Mouse (Mus musculus): ENCODE data around the gene Macf1. TPM values are rescaled to one million over a fixed set of nuclear protein-coding genes. Genes with fewer than 3 reads are reported as not detected.
A peak's percentile ranks its signal among the peaks of the same experiment; 100 is the strongest.

Gene Macf1
- polyA plus RNA-seq, 1 experiment from 2014 or later, result 80.2 TPM

- Histone ChIP-seq H3K4me1 (no peaks in the 10 kb centered on the region), H3K4me2 (replicated peaks) (no peak overlapping the region), H3K4me3 (no peak overlapping the region), H3K36me3 (peaks cover 85% of the 10 kb centered on the region), H3K9me3 (replicated peaks) (no peaks in the 10 kb centered on the region), H3K27me3 (no peaks in the 10 kb centered on the region), H3K27ac (no peak overlapping the region), H3K9ac (no peak overlapping the region)
- WGBS, result 96% methylated on average over 3 of the region's 3 CpGs
- no peak for ATAC-seq (ENCODE audit: low FRiP score)
These were observed 308.1 kb downstream of the Macf1 start for GRCm38 (mm10) chr4:123376031-123376430.

- Histone ChIP-seq H3K27me3 (no peaks in the 10 kb centered on the region), H3K4me2 (replicated peaks) (no peak overlapping the region), H3K9me3 (replicated peaks) (no peaks in the 10 kb centered on the region), H3K27ac (no peak overlapping the region), H3K4me3 (no peak overlapping the region), H3K36me3 (peaks cover 90% of the 10 kb centered on the region), H3K4me1 (no peaks in the 10 kb centered on the region), H3K9ac (no peak overlapping the region)
- ATAC-seq (ENCODE audit: low FRiP score), result no peak
- 93% methylated on average over 12 of the region's 12 CpGs for WGBS
These were observed 309.7 kb downstream of the Macf1 start for GRCm38 (mm10) chr4:123374316-123375008.

GRCm38 (mm10) chr4:123363555-123363954 is 320.6 kb downstream of the Macf1 start:
- 95% methylated on average over 4 of the region's 4 CpGs for WGBS
- no peaks in the 10 kb centered on the region for H3K4me1 ChIP-seq
- no peak for ATAC-seq (ENCODE audit: low FRiP score)

GRCm38 (mm10) chr4:123360771-123361170 is 323.4 kb downstream of the Macf1 start:
- no peak for ATAC-seq (ENCODE audit: low FRiP score)
- 95% methylated on average over 12 of the region's 12 CpGs for WGBS
- no peak overlapping the region for H3K4me3 ChIP-seq

More at GRCm38 (mm10) chr4:123363555-123363954, 320.6 kb downstream of the Macf1 start:
- Histone ChIP-seq H3K9me3 (replicated peaks) (no peaks in the 10 kb centered on the region), H3K9ac (no peak overlapping the region), H3K27me3 (no peaks in the 10 kb centered on the region), H3K36me3 (peaks cover 82% of the 10 kb centered on the region), H3K4me2 (replicated peaks) (no peak overlapping the region), H3K4me3 (no peak overlapping the region), H3K27ac (no peak overlapping the region)

GRCm38 (mm10) chr4:123358613-123359012 is 325.5 kb downstream of the Macf1 start:
- Histone ChIP-seq H3K4me2 (replicated peaks) (no peak overlapping the region), H3K4me3 (no peak overlapping the region), H3K27ac (no peak overlapping the region), H3K9ac (no peak overlapping the region), H3K36me3 (peaks cover 76% of the 10 kb centered on the region), H3K9me3 (replicated peaks) (no peaks in the 10 kb centered on the region), H3K4me1 (no peaks in the 10 kb centered on the region), H3K27me3 (no peaks in the 10 kb centered on the region)
- ATAC-seq (ENCODE audit: low FRiP score), result no peak
- 94% methylated on average over 7 of the region's 7 CpGs for WGBS

More at GRCm38 (mm10) chr4:123360771-123361170, 323.4 kb downstream of the Macf1 start:
- no peak overlapping the region for H3K27ac ChIP-seq
- H3K4me2 ChIP-seq (replicated peaks), result no peak overlapping the region
- peaks cover 74% of the 10 kb centered on the region for H3K36me3 ChIP-seq
- no peaks in the 10 kb centered on the region for H3K4me1 ChIP-seq
- no peaks in the 10 kb centered on the region for H3K9me3 ChIP-seq (replicated peaks)
- no peaks in the 10 kb centered on the region for H3K27me3 ChIP-seq
- no peak overlapping the region for H3K9ac ChIP-seq

- H3K36me3 ChIP-seq, result peaks cover 79% of the 10 kb centered on the region
- H3K4me3 ChIP-seq, result no peak overlapping the region
- ATAC-seq (ENCODE audit: low FRiP score), result no peak
- 94% methylated on average over 8 of the region's 8 CpGs for WGBS
- H3K4me2 ChIP-seq (replicated peaks), result no peak overlapping the region
- no peak overlapping the region for H3K27ac ChIP-seq
- H3K9me3 ChIP-seq (replicated peaks), result no peaks in the 10 kb centered on the region
- H3K9ac ChIP-seq, result no peak overlapping the region
- H3K27me3 ChIP-seq, result no peaks in the 10 kb centered on the region
- no peaks in the 10 kb centered on the region for H3K4me1 ChIP-seq
These were observed 328.2 kb downstream of the Macf1 start for GRCm38 (mm10) chr4:123355941-123356340.

- 93% methylated on average over 8 of the region's 10 CpGs for WGBS
- H3K4me1 ChIP-seq, result no peaks in the 10 kb centered on the region
- H3K9ac ChIP-seq, result no peak overlapping the region
- H3K4me2 ChIP-seq (replicated peaks), result no peak overlapping the region
- H3K27ac ChIP-seq, result no peak overlapping the region
- H3K9me3 ChIP-seq (replicated peaks), result no peaks in the 10 kb centered on the region
- no peaks in the 10 kb centered on the region for H3K27me3 ChIP-seq
- peaks cover 83% of the 10 kb centered on the region for H3K36me3 ChIP-seq
- no peak overlapping the region for H3K4me3 ChIP-seq
- ATAC-seq (ENCODE audit: low FRiP score), result no peak
These were observed 330.8 kb downstream of the Macf1 start for GRCm38 (mm10) chr4:123353271-123353877.

- no peak for ATAC-seq (ENCODE audit: low FRiP score)
- no peak overlapping the region for H3K9ac ChIP-seq
- H3K27me3 ChIP-seq, result peaks cover 51% of the 10 kb centered on the region
- no peaks in the 10 kb centered on the region for H3K9me3 ChIP-seq (replicated peaks)
- H3K4me3 ChIP-seq, result peak overlapping the region; percentile 52
- H3K27ac ChIP-seq, result no peak overlapping the region
- H3K4me2 ChIP-seq (replicated peaks), result peak overlapping the region; percentile 78
- peaks cover 15% of the 10 kb centered on the region for H3K4me1 ChIP-seq
- H3K36me3 ChIP-seq, result peaks cover 14% of the 10 kb centered on the region
- WGBS, result 13% methylated on average over 6 of the region's 6 CpGs
These were observed 340.7 kb downstream of the Macf1 start for GRCm38 (mm10) chr4:123343471-123343789.

- peaks cover 8% of the 10 kb centered on the region for H3K36me3 ChIP-seq
- H3K27ac ChIP-seq, result no peak within 1 kb of the TSS
- H3K9ac ChIP-seq, result peak within 1 kb of the TSS; percentile 56
- peak; percentile 90 for ATAC-seq (ENCODE audit: low FRiP score)
- under 1% methylated on average over 65 of the region's 65 CpGs for WGBS
- no peaks in the 10 kb centered on the region for H3K9me3 ChIP-seq (replicated peaks)
- H3K4me3 ChIP-seq, result peak within 1 kb of the TSS; percentile 52
- peak within 1 kb of the TSS; percentile 78 for H3K4me2 ChIP-seq (replicated peaks)
- H3K4me1 ChIP-seq, result peaks cover 15% of the 10 kb centered on the region
- peaks cover 51% of the 10 kb centered on the region for H3K27me3 ChIP-seq
These were observed 341.3 kb downstream of the Macf1 start, which contains the start of gene Bmp8a for GRCm38 (mm10) chr4:123342642-123343470. Gene Bmp8a, minus strand, starts transcription at chr4:123343252.

GRCm38 (mm10) chr4:123342091-123342641 is 342.0 kb downstream of the Macf1 start:
- Histone ChIP-seq H3K27ac (no peak overlapping the region), H3K27me3 (peaks cover 51% of the 10 kb centered on the region), H3K4me1 (peaks cover 15% of the 10 kb centered on the region), H3K9ac (peak overlapping the region; percentile 56), H3K4me3 (peak overlapping the region; percentile 52), H3K36me3 (0 out of 2 replicates have a peak, but pooled peaks cover 1% of the 10 kb centered on the region), H3K9me3 (replicated peaks) (no peaks in the 10 kb centered on the region), H3K4me2 (replicated peaks) (peak overlapping the region; percentile 78)
- 4% methylated on average over 42 of the region's 43 CpGs for WGBS
- ATAC-seq (ENCODE audit: low FRiP score), result peak; percentile 43

- H3K27ac ChIP-seq, result no peak overlapping the region
- H3K4me3 ChIP-seq, result no peak overlapping the region
- ATAC-seq (ENCODE audit: low FRiP score), result no peak
- no peaks in the 10 kb centered on the region for H3K36me3 ChIP-seq
- H3K27me3 ChIP-seq, result peaks cover 51% of the 10 kb centered on the region
- no peak overlapping the region for H3K4me2 ChIP-seq (replicated peaks)
- no peak overlapping the region for H3K9ac ChIP-seq
- WGBS, result 75% methylated on average over 5 of the region's 5 CpGs
- H3K4me1 ChIP-seq, result peaks cover 15% of the 10 kb centered on the region
- no peaks in the 10 kb centered on the region for H3K9me3 ChIP-seq (replicated peaks)
These were observed 343.9 kb downstream of the Macf1 start for GRCm38 (mm10) chr4:123340232-123340631.

- 79% methylated on average over 4 of the region's 4 CpGs for WGBS
These were observed 346.5 kb downstream of the Macf1 start for GRCm38 (mm10) chr4:123337693-123338092.

More at GRCm38 (mm10) chr4:123337693-123338092, 346.5 kb downstream of the Macf1 start:
- H3K27ac ChIP-seq, result no peak overlapping the region
- H3K4me2 ChIP-seq (replicated peaks), result no peak overlapping the region
- H3K9ac ChIP-seq, result no peak overlapping the region
- no peak for ATAC-seq (ENCODE audit: low FRiP score)
- peaks cover 33% of the 10 kb centered on the region for H3K27me3 ChIP-seq
- peaks cover 6% of the 10 kb centered on the region for H3K4me1 ChIP-seq
- H3K4me3 ChIP-seq, result no peak overlapping the region
- no peaks in the 10 kb centered on the region for H3K36me3 ChIP-seq
- no peaks in the 10 kb centered on the region for H3K9me3 ChIP-seq (replicated peaks)
